Comparison of ENCODE assay signal across 15 mouse cellular contexts in the genomic region with DNA sequence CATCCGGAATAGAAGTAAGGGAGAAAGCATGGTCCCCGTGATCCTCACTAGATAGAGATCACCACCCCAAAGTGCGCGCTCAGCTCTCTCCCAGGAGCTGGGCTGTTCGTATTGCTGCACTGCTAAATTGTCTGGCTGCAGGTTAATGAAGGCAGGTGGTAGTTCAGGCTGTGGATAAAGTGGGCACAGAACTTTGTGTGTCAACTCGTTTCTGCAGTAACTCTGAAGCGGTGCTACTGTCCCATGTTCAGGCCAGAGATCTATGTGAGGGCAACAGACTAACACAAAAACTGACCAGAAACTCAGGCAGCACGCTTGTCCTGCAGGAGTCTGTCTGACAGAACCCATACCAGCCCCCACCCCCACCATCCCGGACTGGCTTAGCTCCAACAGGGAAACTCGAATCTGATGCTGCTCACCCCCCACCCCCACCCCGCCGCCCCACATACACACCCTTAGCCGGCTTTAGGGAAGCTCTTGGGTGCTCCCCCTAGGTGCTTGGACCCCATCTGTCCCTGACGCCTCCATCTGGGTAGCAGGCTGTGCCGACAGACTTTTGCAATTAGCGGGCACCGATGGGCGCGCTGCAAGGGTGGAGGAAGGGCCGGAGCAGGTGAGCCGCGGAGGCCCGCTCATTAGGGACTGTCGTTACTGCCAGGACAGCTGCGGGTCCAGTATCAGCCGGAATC. TPM values are rescaled to one million over a fixed set of nuclear protein-coding genes. Genes with fewer than 3 reads are reported as not detected.
A peak's percentile ranks its signal among the peaks of the same experiment; 100 is the strongest.
DNase-seq lines count a peak whose midpoint lies in the region; ATAC-seq and TF ChIP-seq lines count a peak whose summit lies in the region.
"Had no signal": no experiment of that assay in that cellular context is flagged by ENCODE, and none has a peak within 500 bp of the region (broad histone marks: within the 10 kb centered on the region; RNA-seq: fewer than 3 reads in every experiment).

No protein-coding gene starts in this region.

- no peak overlapping the region for H3K27ac ChIP-seq in embryonic facial prominence, embryonic 14.5 days (replicated peaks; ENCODE audit: low read depth, low read length)
- no peak overlapping the region for H3K27ac ChIP-seq in hindbrain, embryonic 12.5 days
- no peak overlapping the region for H3K27ac ChIP-seq in midbrain, embryonic 12.5 days (replicated peaks)
- H3K27ac ChIP-seq: heart, adult 2 months; liver, embryonic 14.5 days; stomach, embryonic 15.5 days had no signal

- peak; percentile 26 for DNase-seq in embryonic facial prominence, embryonic 14.5 days (ENCODE audit: low spot score)
- DNase-seq in ovary, adult 18-20 months (ENCODE audit: low spot score): no peak
- DNase-seq in adrenal gland, postnatal 14 days: no peak
- no peak for DNase-seq in frontal cortex, postnatal 14 days (ENCODE audit: low spot score in 2 of 2)
- DNase-seq in cerebellum, adult 9-10 months: no peak
- DNase-seq: heart, adult 2 months; kidney, postnatal 14 days; right cerebral cortex, postnatal 4 days had no signal

- WGBS in embryonic facial prominence, embryonic 14.5 days: 4% methylated on average over 22 of the region's 26 CpGs
- WGBS in hindbrain, embryonic 12.5 days: 3% methylated on average over 26 of the region's 26 CpGs
- 2% methylated on average over 26 of the region's 26 CpGs for WGBS in midbrain, embryonic 12.5 days

- peaks cover 33% of the 10 kb centered on the region for H3K4me1 ChIP-seq in E14TG2a.4 (replicated peaks; ENCODE audit: low read depth, low read length)
- H3K4me1 ChIP-seq in embryonic facial prominence, embryonic 14.5 days (ENCODE audit: control insufficient read depth, insufficient read depth, low read length): no peaks in the 10 kb centered on the region
- H3K4me1 ChIP-seq in hindbrain, embryonic 12.5 days: peaks cover 11% of the 10 kb centered on the region
- peaks cover 37% of the 10 kb centered on the region for H3K4me1 ChIP-seq in midbrain, embryonic 12.5 days

- H3K4me3 ChIP-seq in E14TG2a.4 (replicated peaks; ENCODE audit: low read length): peak overlapping the region; percentile 41
- peak overlapping the region; percentile 3; the same call in 1 of the 2 replicates for H3K4me3 ChIP-seq in embryonic facial prominence, embryonic 14.5 days (ENCODE audit: low read depth, low read length)
- H3K4me3 ChIP-seq in hindbrain, embryonic 12.5 days: no peak overlapping the region
- H3K4me3 ChIP-seq in midbrain, embryonic 12.5 days: 0 out of 2 replicates have a peak overlapping the region, but pooled peaks have one; percentile 9
- H3K4me3 ChIP-seq: heart, adult 2 months; stomach, embryonic 15.5 days had no signal

- no peaks in the 10 kb centered on the region for H3K36me3 ChIP-seq in E14TG2a.4 (ENCODE audit: insufficient read depth, low read length)
- H3K36me3 ChIP-seq in embryonic facial prominence, embryonic 14.5 days (ENCODE audit: control insufficient read depth, insufficient read depth, low read length): no peaks in the 10 kb centered on the region
- no peaks in the 10 kb centered on the region for H3K36me3 ChIP-seq in hindbrain, embryonic 12.5 days
- H3K36me3 ChIP-seq in midbrain, embryonic 12.5 days: no peaks in the 10 kb centered on the region
- H3K36me3 ChIP-seq: stomach, embryonic 15.5 days had no signal

- peak; percentile 26; the same call in 1 of the 2 replicates for ATAC-seq in embryonic facial prominence, embryonic 14.5 days (ENCODE audit: low read depth)
- peak; percentile 46; the same call in 1 of the 2 replicates for ATAC-seq in hindbrain, embryonic 12.5 days (ENCODE audit: low FRiP score)
- peak; percentile 74 for ATAC-seq in midbrain, embryonic 12.5 days (ENCODE audit: low FRiP score, low read depth)

- H3K9ac ChIP-seq in embryonic facial prominence, embryonic 14.5 days (ENCODE audit: low read depth, low read length): no peak overlapping the region
- no peak overlapping the region for H3K9ac ChIP-seq in hindbrain, embryonic 12.5 days
- no peak overlapping the region for H3K9ac ChIP-seq in midbrain, embryonic 12.5 days (replicated peaks)
- H3K9ac ChIP-seq: liver, embryonic 14.5 days; stomach, embryonic 15.5 days had no signal

- peaks cover 92% of the 10 kb centered on the region for H3K27me3 ChIP-seq in E14TG2a.4 (ENCODE audit: insufficient read depth, low read length)
- peaks cover 99% of the 10 kb centered on the region for H3K27me3 ChIP-seq in embryonic facial prominence, embryonic 14.5 days (replicated peaks; ENCODE audit: control insufficient read depth, insufficient read depth, low read length)
- peaks cover 100% of the 10 kb centered on the region for H3K27me3 ChIP-seq in hindbrain, embryonic 12.5 days
- peaks cover 100% of the 10 kb centered on the region for H3K27me3 ChIP-seq in midbrain, embryonic 12.5 days

- H3K4me2 ChIP-seq in embryonic facial prominence, embryonic 14.5 days (ENCODE audit: low read depth, low read length): no peak overlapping the region
- no peak overlapping the region for H3K4me2 ChIP-seq in hindbrain, embryonic 12.5 days (replicated peaks)
- peak overlapping the region; percentile 18; the same call in 1 of the 2 replicates for H3K4me2 ChIP-seq in midbrain, embryonic 12.5 days (replicated peaks)
- H3K4me2 ChIP-seq: stomach, embryonic 15.5 days had no signal

- no peak for TF ChIP-seq CTCF in E14TG2a.4 (conservative IDR thresholded peaks at IDR 0.05; ENCODE audit: low read length)

- no peaks in the 10 kb centered on the region for H3K9me3 ChIP-seq in E14TG2a.4 (ENCODE audit: low read length)
- H3K9me3 ChIP-seq in embryonic facial prominence, embryonic 14.5 days (ENCODE audit: control insufficient read depth, low read length): no peaks in the 10 kb centered on the region
- H3K9me3 ChIP-seq in hindbrain, embryonic 12.5 days (replicated peaks): no peaks in the 10 kb centered on the region
- H3K9me3 ChIP-seq in midbrain, embryonic 12.5 days: no peaks in the 10 kb centered on the region
- H3K9me3 ChIP-seq: stomach, embryonic 15.5 days had no signal

RNA-seq across cellular contexts. Expression of a gene that starts 6.7 kb away (rescaled TPM):
- 1.1 and 1.3 TPM in 2 replicates for polyA plus RNA-seq in embryonic facial prominence, embryonic 14.5 days (2014; fragmentation: Nextera tagmentation; extraction: Ambion mirVana)
- 2.8 and 3.4 TPM in 2 replicates for polyA plus RNA-seq in hindbrain, embryonic 12.5 days (2016; fragmentation: Nextera tagmentation; extraction: Ambion mirVana)
- polyA plus RNA-seq in midbrain, embryonic 12.5 days (2016; fragmentation: Nextera tagmentation; extraction: Ambion mirVana): 5.9 and 11.3 TPM in 2 replicates
- total RNA-seq in adrenal gland, postnatal 14 days (2021): 0.15 TPM in 1 of 2 replicates, not detected in the other
- total RNA-seq: heart, adult 2 months; neutrophil, adult 5-6 weeks had no signal
- polyA plus RNA-seq: heart, adult 2 months; liver, embryonic 14.5 days; stomach, embryonic 15.5 days; urinary bladder, adult 2 months had no signal

RNA-seq across cellular contexts. Expression of a gene that starts 37.6 kb away (rescaled TPM):
- polyA plus RNA-seq in embryonic facial prominence, embryonic 14.5 days (2014; fragmentation: Nextera tagmentation; extraction: Ambion mirVana): 4.1 and 4.2 TPM in 2 replicates
- polyA plus RNA-seq in hindbrain, embryonic 12.5 days (2016; fragmentation: Nextera tagmentation; extraction: Ambion mirVana): 2.7 and 5.2 TPM in 2 replicates
- 2.4 and 5.1 TPM in 2 replicates for polyA plus RNA-seq in midbrain, embryonic 12.5 days (2016; fragmentation: Nextera tagmentation; extraction: Ambion mirVana)
- 1.1 and 1.2 TPM in 2 replicates for total RNA-seq in adrenal gland, postnatal 14 days (2021)
- total RNA-seq: heart, adult 2 months; neutrophil, adult 5-6 weeks had no signal
- polyA plus RNA-seq: liver, embryonic 14.5 days had no signal
